Mouse (Mus musculus) T-cell, adult 66 days (primary cell): ENCODE measurements around the gene Zkscan2. TPM values are rescaled to one million over a fixed set of nuclear protein-coding genes. Genes with fewer than 3 reads are reported as not detected.

Experiments
- total RNA-seq, 2 experiments: library from RNA; stranded (reverse); gene quantifications; 3 replicates in 1 of 2; 4 replicates in 1 of 2; pipeline ENCODE4 v1.2.4; 2023

Zkscan2 gene
- total RNA-seq: under 1 TPM in 1 of 2 experiments, not detected in 1; 0.15 TPM

DNA sequence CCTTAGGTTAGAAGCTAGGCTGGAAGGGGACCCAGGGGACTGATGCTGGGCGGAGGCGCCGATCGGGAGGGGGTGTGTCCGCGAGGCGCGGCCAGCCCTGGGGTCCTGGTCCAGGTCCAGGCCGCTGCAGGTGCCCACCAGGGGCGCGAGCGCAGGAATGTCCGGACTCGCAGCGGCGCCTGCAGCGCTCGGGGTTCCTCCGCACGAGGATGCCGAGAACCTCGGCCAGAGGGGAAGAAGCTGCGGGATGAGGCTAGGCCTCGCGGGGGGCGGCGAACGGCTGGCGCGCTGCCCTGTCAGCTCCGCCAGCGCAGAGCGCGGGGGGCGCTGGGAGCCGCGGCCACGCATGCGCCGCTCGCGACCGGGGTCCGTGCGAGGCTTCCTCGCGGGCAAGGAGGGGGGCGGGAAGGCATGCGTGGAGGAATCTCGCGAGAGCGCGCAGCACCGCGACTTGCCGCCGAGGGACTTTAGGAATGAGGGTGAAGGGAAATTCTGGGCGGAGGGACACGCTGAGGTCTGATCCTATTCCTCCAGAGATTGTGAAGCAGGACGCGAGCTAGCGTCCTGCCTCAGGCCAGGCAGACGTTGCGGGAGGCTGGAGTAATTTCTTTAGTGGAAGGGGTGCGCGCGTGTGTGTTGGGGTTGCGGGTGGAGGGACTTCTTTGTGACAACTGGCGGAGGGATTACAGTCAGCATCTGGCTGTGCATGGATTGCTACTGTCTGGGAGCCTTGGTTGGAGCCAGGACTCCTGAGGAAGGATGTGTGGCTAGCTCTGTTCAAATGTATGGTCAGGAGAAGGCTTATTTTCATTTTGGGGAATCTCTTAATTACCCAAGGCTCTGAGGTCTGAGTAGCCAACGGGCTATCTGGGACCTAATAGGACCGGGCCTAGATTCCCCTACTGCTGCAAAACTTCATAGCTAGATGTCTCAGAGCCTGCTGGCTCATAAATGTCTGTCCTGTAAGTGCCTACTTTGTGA is at the start of gene Zkscan2:
TSS of gene Zkscan2 (minus strand) at position 211 of the 981 bp plus-strand sequence.

DNA sequence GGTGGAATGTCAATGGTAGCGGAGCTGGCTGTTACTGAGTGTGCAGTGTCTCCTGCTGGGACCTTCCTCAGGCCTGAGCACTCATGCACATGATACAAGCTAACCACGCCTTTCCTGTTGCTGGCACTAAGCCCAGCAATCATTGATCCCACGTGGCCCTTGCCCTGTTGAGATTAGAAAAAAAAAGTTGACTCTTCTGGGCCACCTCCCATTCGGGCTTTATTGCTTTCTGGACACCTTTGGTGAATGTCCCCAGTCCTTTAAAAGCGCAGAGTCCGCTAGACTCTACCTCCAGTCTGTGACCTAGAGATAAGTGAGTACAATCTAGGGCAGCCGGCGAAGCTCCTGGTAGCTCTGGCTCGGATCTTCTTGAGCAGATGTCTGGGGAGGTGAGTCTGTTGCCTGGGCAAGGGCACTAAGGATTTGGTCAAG is 38.2 kb downstream of the Zkscan2 start, which contains the start of gene Aqp8:
TSS of gene Aqp8 (plus strand) at position 222 of the 432 bp plus-strand sequence.

Other genes starting within 250 kb of the Zkscan2 start
- 10 to 100 TPM; 15.7 to 20.1 TPM for gene Lcmt1, start 130.7 kb downstream of the Zkscan2 start, total RNA-seq
- gene Arhgap17, start 130.5 kb downstream of the Zkscan2 start, total RNA-seq: 10 to 100 TPM; 56.7 to 63.6 TPM
- gene Aqp8, start 38.2 kb downstream of the Zkscan2 start, total RNA-seq: not detected